Mouse (Mus musculus) gastrocnemius, postnatal 25 days (tissue): ENCODE data around the gene Klhdc4. TPM values are rescaled to one million over a fixed set of nuclear protein-coding genes. Genes with fewer than 3 reads are reported as not detected.
A peak's percentile ranks its signal among the peaks of the same experiment; 100 is the strongest.

Experiments
- DNase-seq: peaks from one replicate; pipeline ENCODE4 v3.0.0; 2022
- total RNA-seq, 2 experiments: library from RNA; stranded (reverse); gene quantifications; 1 replicate in 1 of 2; 2 replicates in 1 of 2; pipeline ENCODE4 v1.2.3; 2021

Klhdc4 gene
- total RNA-seq, 2 experiments from 2014 or later: 8.1 to 9.1 TPM

GRCm38 (mm10) chr8:121850018-121850417, 20.6 kb upstream of the Klhdc4 start:
- DNase-seq: peak; percentile 49

GRCm38 (mm10) chr8:121849303-121849702, 19.9 kb upstream of the Klhdc4 start:
- DNase-seq: no peak

- no peak for DNase-seq
Observed at GRCm38 (mm10) chr8:121848495-121848894, 19.1 kb upstream of the Klhdc4 start.

GRCm38 (mm10) chr8:121847987-121848386, 18.6 kb upstream of the Klhdc4 start:
- DNase-seq: no peak

GRCm38 (mm10) chr8:121847261-121847822, 18.0 kb upstream of the Klhdc4 start:
- no peak for DNase-seq

GRCm38 (mm10) chr8:121846815-121847214, 17.4 kb upstream of the Klhdc4 start:
- DNase-seq: no peak

- DNase-seq: no peak
Observed at GRCm38 (mm10) chr8:121844765-121845164, 15.4 kb upstream of the Klhdc4 start.

- DNase-seq: no peak
Observed at GRCm38 (mm10) chr8:121843184-121843733, 13.9 kb upstream of the Klhdc4 start.

- no peak for DNase-seq
Observed at GRCm38 (mm10) chr8:121842064-121842955, 12.9 kb upstream of the Klhdc4 start.

GRCm38 (mm10) chr8:121841242-121841641, 11.9 kb upstream of the Klhdc4 start:
- no peak for DNase-seq

GRCm38 (mm10) chr8:121832503-121832902, 3.1 kb upstream of the Klhdc4 start:
- DNase-seq: no peak

GRCm38 (mm10) chr8:121832061-121832460, 2.7 kb upstream of the Klhdc4 start:
- DNase-seq: no peak

- DNase-seq: no peak
Observed at GRCm38 (mm10) chr8:121829777-121830362, 501 bp upstream of the Klhdc4 start.

- DNase-seq: no peak
Observed at GRCm38 (mm10) chr8:121828376-121829023, 869 bp downstream of the Klhdc4 start.

- no peak for DNase-seq
Observed at GRCm38 (mm10) chr8:121827726-121828125, 1.6 kb downstream of the Klhdc4 start.

GRCm38 (mm10) chr8:121821770-121822169, 7.6 kb downstream of the Klhdc4 start:
- DNase-seq: no peak

GRCm38 (mm10) chr8:121821320-121821719, 8.0 kb downstream of the Klhdc4 start:
- DNase-seq: no peak

GRCm38 (mm10) chr8:121820840-121821239, 8.5 kb downstream of the Klhdc4 start:
- DNase-seq: no peak

- DNase-seq: no peak
Observed at GRCm38 (mm10) chr8:121818226-121818625, 11.1 kb downstream of the Klhdc4 start.

- DNase-seq: no peak
Observed at GRCm38 (mm10) chr8:121811931-121812570, 17.3 kb downstream of the Klhdc4 start.

GRCm38 (mm10) chr8:121811502-121811901, 17.9 kb downstream of the Klhdc4 start:
- DNase-seq: no peak
